ENCODE assay signal across 8 mouse cellular contexts in the genomic region with DNA sequence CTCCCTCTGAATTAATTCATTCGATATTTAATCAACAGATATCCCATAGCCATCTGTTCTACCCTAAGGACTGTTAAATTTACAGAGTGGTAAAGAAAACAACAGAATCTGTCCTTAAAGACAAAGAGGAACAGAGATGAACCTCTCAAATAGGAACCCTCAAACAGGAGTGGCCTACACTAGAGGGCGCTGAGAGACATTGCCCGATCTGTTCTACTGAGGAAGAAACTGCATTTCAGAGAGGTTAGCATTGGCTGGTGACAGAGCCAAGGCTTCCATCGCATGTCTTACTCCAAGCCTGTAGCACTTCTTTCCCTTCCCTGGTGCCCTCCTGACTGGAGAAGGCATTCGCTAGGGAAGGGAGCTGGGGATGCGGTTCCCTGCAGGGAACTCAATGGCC.
DNase-seq lines count a peak whose midpoint lies in the region; ATAC-seq lines count a peak whose summit lies in the region.

No protein-coding gene starts in this region.

- no peak for ATAC-seq in forebrain, embryonic 14.5 days
- ATAC-seq in forebrain, embryonic 13.5 days: no peak
- no peak for ATAC-seq in midbrain, embryonic 15.5 days (replicated peaks)
- ATAC-seq in inflammation-experienced regulatory T-cells, adult 6 months: no peak

- no peaks in the 10 kb centered on the region; the same call in 1 of the 2 replicates for H3K4me1 ChIP-seq in forebrain, embryonic 14.5 days (ENCODE audit: control insufficient read depth, insufficient read depth, low read length)
- H3K4me1 ChIP-seq in forebrain, embryonic 13.5 days: 0 out of 2 replicates have a peak, but pooled peaks cover 5% of the 10 kb centered on the region
- peaks cover 13% of the 10 kb centered on the region for H3K4me1 ChIP-seq in midbrain, embryonic 10.5 days
- 0 out of 2 replicates have a peak, but pooled peaks cover 4% of the 10 kb centered on the region for H3K4me1 ChIP-seq in midbrain, embryonic 15.5 days

- H3K9me3 ChIP-seq in forebrain, embryonic 14.5 days (replicated peaks; ENCODE audit: control insufficient read depth, low read length): no peaks in the 10 kb centered on the region
- no peaks in the 10 kb centered on the region for H3K9me3 ChIP-seq in forebrain, embryonic 13.5 days (replicated peaks)
- no peaks in the 10 kb centered on the region for H3K9me3 ChIP-seq in midbrain, embryonic 10.5 days (replicated peaks)
- no peaks in the 10 kb centered on the region for H3K9me3 ChIP-seq in midbrain, embryonic 15.5 days

- H3K36me3 ChIP-seq in forebrain, embryonic 14.5 days (ENCODE audit: control insufficient read depth, insufficient read depth, low read length): no peaks in the 10 kb centered on the region
- no peaks in the 10 kb centered on the region for H3K36me3 ChIP-seq in forebrain, embryonic 13.5 days (ENCODE audit: poor library complexity, severe bottlenecking)
- H3K36me3 ChIP-seq in midbrain, embryonic 10.5 days: no peaks in the 10 kb centered on the region
- H3K36me3 ChIP-seq in midbrain, embryonic 15.5 days (replicated peaks): no peaks in the 10 kb centered on the region

- H3K27me3 ChIP-seq in forebrain, embryonic 14.5 days (replicated peaks; ENCODE audit: control insufficient read depth, insufficient read depth, low read length): no peaks in the 10 kb centered on the region
- H3K27me3 ChIP-seq in forebrain, embryonic 13.5 days: no peaks in the 10 kb centered on the region
- H3K27me3 ChIP-seq in midbrain, embryonic 10.5 days (ENCODE audit: low read depth, poor library complexity, severe bottlenecking): no peaks in the 10 kb centered on the region
- no peaks in the 10 kb centered on the region; the same call in 1 of the 2 replicates for H3K27me3 ChIP-seq in midbrain, embryonic 15.5 days (replicated peaks)

- DNase-seq in forebrain, embryonic 14.5 days (ENCODE audit: low spot score): peak; percentile 65
- peak; percentile 25 for DNase-seq in midbrain, embryonic 10.5 days (ENCODE audit: low spot score)
- peak; percentile 63 for DNase-seq in embryo, embryonic 11 days
- peak; percentile 55 to 66 for DNase-seq in left cerebral cortex, adult 18-20 months (ENCODE audit: low spot score in 2 of 2)
- no peak for DNase-seq in adipocyte (ENCODE audit: low spot score)

- no peak overlapping the region for H3K4me3 ChIP-seq in forebrain, embryonic 14.5 days (ENCODE audit: low read depth, low read length)
- no peak overlapping the region for H3K4me3 ChIP-seq in forebrain, embryonic 13.5 days
- H3K4me3 ChIP-seq in midbrain, embryonic 10.5 days: no peak overlapping the region
- H3K4me3 ChIP-seq in midbrain, embryonic 15.5 days: no peak overlapping the region

- 33% methylated on average over 6 of the region's 6 CpGs for WGBS in forebrain, embryonic 14.5 days
- 22% methylated on average over 6 of the region's 6 CpGs for WGBS in forebrain, embryonic 13.5 days
- WGBS in midbrain, embryonic 10.5 days: 30% methylated on average over 6 of the region's 6 CpGs
- 30% methylated on average over 6 of the region's 6 CpGs for WGBS in midbrain, embryonic 15.5 days

- no peak overlapping the region for H3K4me2 ChIP-seq in forebrain, embryonic 14.5 days (ENCODE audit: low read length)
- H3K4me2 ChIP-seq in forebrain, embryonic 13.5 days: no peak overlapping the region
- H3K4me2 ChIP-seq in midbrain, embryonic 15.5 days: no peak overlapping the region

- no peak overlapping the region for H3K9ac ChIP-seq in forebrain, embryonic 14.5 days (ENCODE audit: low read length)
- no peak overlapping the region for H3K9ac ChIP-seq in forebrain, embryonic 13.5 days
- H3K9ac ChIP-seq in midbrain, embryonic 15.5 days: no peak overlapping the region

- no peak overlapping the region for H3K27ac ChIP-seq in forebrain, embryonic 14.5 days (ENCODE audit: low read depth, low read length)
- H3K27ac ChIP-seq in forebrain, embryonic 13.5 days: no peak overlapping the region
- no peak overlapping the region for H3K27ac ChIP-seq in midbrain, embryonic 10.5 days (replicated peaks)
- no peak overlapping the region for H3K27ac ChIP-seq in midbrain, embryonic 15.5 days
